Mouse (Mus musculus) midbrain, embryonic 11.5 days (tissue): ENCODE results near the gene Sod1. TPM values are rescaled to one million over a fixed set of nuclear protein-coding genes. Genes with fewer than 3 reads are reported as not detected.

Experiments used
- ATAC-seq: fragments of 200-750 bp; cut with Nextera tagmentation; 2 replicates; pipeline ENCODE4 v1.8.0; 2017; ENCODE audit warnings: moderate TSS enrichment, moderate library complexity; ENCODE audit not compliant: low FRiP score
- DNase-seq: peaks from one replicate; pipeline ENCODE4 v3.0.0; 2015; ENCODE audit warnings: low spot score; ENCODE audit errors: missing footprints
- H3K27ac ChIP-seq: fragments of 300-500 bp; sonication (generic); 2 replicates; pipeline ENCODE4 v1.5.1; 2014; ENCODE audit warnings: low read depth, low read length
- H3K27me3 ChIP-seq: fragments of 300-500 bp; sonication (generic); 2 replicates; pipeline ENCODE4 v1.6.1; 2014; ENCODE audit warnings: mild to moderate bottlenecking, low read length, moderate library complexity, mixed read lengths; ENCODE audit not compliant: control insufficient read depth, insufficient read depth
- H3K36me3 ChIP-seq: fragments of 300-500 bp; sonication (generic); 2 replicates; pipeline ENCODE4 v1.6.1; 2014; ENCODE audit warnings: mild to moderate bottlenecking, low read length, moderate library complexity, mixed read lengths; ENCODE audit not compliant: control insufficient read depth, insufficient read depth
- H3K4me1 ChIP-seq: fragments of 300-500 bp; sonication (generic); 2 replicates; pipeline ENCODE4 v1.6.1; 2014; ENCODE audit warnings: low read length; ENCODE audit not compliant: control insufficient read depth, insufficient read depth
- H3K4me2 ChIP-seq: fragments of 300-500 bp; sonication (generic); 2 replicates; pipeline ENCODE4 v1.6.1; 2014; ENCODE audit warnings: mild to moderate bottlenecking, moderate library complexity
- H3K4me3 ChIP-seq: fragments of 300-500 bp; sonication (generic); 2 replicates; pipeline ENCODE4 v1.5.1; 2014; ENCODE audit warnings: low read depth, low read length
- H3K9ac ChIP-seq: fragments of 300-500 bp; sonication (generic); 2 replicates; pipeline ENCODE4 v1.6.1; 2014; ENCODE audit warnings: low read length
- H3K9me3 ChIP-seq: fragments of 300-500 bp; sonication (generic); 2 replicates; pipeline ENCODE4 v1.6.1; 2016; ENCODE audit warnings: low read length; ENCODE audit not compliant: control insufficient read depth
- WGBS: fragments of 180-500 bp; shearing (Covaris S2); extraction: QIAGEN DNeasy Blood & Tissue Kit; methylation state at CpG from one replicate; pipeline ENCODE4 v1.1.7; 2014; 5-methylcytosine and 5-hydroxymethylcytosine counted together
- polyA plus RNA-seq: library from polyadenylated mRNA; unstranded; fragments of >200 nt; fragmentation: Nextera tagmentation; extraction: Ambion mirVana; gene quantifications from 2 replicates; pipeline ENCODE4 v1.2.1, GENCODE M21; 2014

Gene Sod1
- 1,019 and 1,097 TPM in 2 replicates for polyA plus RNA-seq

DNA sequence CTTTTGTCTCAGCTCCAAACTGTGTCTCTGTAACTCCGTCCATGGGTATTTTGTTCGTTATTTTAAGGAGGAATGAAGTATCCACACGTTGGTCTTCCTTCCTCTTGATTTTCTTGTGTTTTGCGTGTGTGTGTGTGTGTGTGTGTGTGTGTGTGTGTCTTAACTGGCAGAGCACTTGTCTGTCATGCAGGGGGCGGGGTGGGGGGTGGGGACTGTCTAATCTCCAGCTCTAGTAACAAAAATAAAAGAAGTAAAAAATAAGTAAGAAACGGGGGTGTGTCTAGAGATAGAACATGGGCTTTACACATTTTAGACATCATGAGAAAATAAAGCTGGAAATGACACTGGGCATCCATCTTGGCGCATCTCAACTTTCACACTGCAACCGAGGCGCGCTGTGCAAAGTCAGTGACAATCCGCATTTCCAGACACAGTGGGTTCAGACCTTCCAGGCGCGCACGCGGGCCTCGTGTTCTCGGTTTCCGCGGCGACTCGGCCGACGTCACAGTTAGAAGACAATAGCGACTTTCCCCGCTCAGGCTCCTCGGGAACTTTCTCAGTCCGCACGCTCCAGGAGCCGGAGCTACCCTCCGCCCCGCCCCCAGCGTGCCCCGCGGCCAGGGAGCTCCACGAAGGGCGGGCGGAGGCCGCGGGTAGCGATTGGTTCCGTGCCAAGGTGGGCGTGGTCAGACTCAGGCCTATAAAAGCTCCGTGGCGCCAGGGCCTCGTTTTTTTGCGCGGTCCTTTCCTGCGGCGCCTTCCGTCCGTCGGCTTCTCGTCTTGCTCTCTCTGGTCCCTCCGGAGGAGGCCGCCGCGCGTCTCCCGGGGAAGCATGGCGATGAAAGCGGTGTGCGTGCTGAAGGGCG is at the start of gene Sod1:
Gene Sod1 (plus strand): TSS at position 729 of the 866 bp plus-strand sequence.
- peaks cover 17% of the 10 kb centered on the region for H3K4me1 ChIP-seq
- peak within 1 kb of the TSS; percentile 88 for H3K4me3 ChIP-seq
- 1% methylated on average over 63 of the region's 63 CpGs for WGBS
- peak within 1 kb of the TSS; percentile 80 for H3K27ac ChIP-seq
- DNase-seq (peak; percentile 99), ATAC-seq (peak; percentile 98)
- H3K4me2 ChIP-seq, result peak within 1 kb of the TSS; percentile 76
- no peaks in the 10 kb centered on the region for H3K27me3 ChIP-seq
- no peaks in the 10 kb centered on the region for H3K9me3 ChIP-seq
- H3K9ac ChIP-seq, result peak within 1 kb of the TSS; percentile 89
- peaks cover 4% of the 10 kb centered on the region; the same call in 1 of the 2 replicates for H3K36me3 ChIP-seq

DNA sequence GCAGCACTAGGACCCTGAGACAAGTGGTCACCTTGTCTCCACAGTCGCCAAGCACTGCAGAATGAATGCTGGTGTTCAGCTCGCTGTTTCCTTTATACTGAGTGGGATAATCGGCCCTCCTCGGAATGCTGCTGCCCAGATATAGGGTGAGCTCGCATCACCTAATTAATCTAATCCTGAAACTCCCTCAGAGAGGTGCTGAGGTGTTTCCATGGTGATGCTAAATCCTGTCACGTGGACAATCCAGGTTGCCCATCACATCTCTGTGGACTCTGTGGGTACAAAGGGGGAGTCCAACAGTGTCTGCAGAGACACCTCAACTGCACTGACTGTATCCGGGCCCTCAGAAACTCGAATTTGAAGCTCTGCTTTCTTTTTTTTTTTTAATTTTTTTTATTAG is 49.1 kb upstream of the Sod1 start:
- no peak overlapping the region for H3K27ac ChIP-seq
- no peaks in the 10 kb centered on the region for H3K9me3 ChIP-seq
- H3K27me3 ChIP-seq, result no peaks in the 10 kb centered on the region
- no peaks in the 10 kb centered on the region for H3K36me3 ChIP-seq
- peaks cover 7% of the 10 kb centered on the region for H3K4me1 ChIP-seq
- H3K4me3 ChIP-seq, result no peak overlapping the region
- ATAC-seq (peak; percentile 68), DNase-seq (peak; percentile 75)
- H3K4me2 ChIP-seq, result no peak overlapping the region
- H3K9ac ChIP-seq, result no peak overlapping the region
- WGBS, result 27% methylated on average over 8 of the region's 8 CpGs

DNA sequence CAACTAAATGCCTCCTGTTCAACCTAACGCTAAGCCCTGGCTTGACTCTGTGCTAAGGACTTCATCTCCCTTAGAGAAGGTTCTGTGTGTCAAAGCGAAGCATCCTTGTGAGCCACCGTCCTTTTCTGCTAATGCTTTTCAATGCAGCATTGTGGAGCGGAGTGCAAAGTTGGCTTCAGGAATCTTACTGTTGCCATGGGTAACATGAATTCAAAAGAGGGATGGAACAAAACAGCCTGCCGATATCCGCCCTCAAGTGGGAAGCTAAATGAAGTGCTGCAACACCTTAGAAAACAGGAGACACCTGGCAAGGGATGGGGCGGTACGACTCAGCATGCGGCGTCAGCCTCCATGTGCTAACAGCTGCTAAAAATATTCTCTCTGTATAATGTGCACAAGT is 44.1 kb upstream of the Sod1 start:
- H3K27me3 ChIP-seq, result no peaks in the 10 kb centered on the region
- WGBS, result 35% methylated on average over 10 of the region's 10 CpGs
- H3K4me3 ChIP-seq, result no peak overlapping the region
- H3K9ac ChIP-seq, result no peak overlapping the region
- H3K4me2 ChIP-seq, result no peak overlapping the region
- no peaks in the 10 kb centered on the region for H3K9me3 ChIP-seq
- H3K36me3 ChIP-seq, result no peaks in the 10 kb centered on the region
- H3K4me1 ChIP-seq, result peaks cover 4% of the 10 kb centered on the region
- peak; percentile 88 for DNase-seq
- peak; percentile 66 for ATAC-seq
- no peak overlapping the region for H3K27ac ChIP-seq

DNA sequence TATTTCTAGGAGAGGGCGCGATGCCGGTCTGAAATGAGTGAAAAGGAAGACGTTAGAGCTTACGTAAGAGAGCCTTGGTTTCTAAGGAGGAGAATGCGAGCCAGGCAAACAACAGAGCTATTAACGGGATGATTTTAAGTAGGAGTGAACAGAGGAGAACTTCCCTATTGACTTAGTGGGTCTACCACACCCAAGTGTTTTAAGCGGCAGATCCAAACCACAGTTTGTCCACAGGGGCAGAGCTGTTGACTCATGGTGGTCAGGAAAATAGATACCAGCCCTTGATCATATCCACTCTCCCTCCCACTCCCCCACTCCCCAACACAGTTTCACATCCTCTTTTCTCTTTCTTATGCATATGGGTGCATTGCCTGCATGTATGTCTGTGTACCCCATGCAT is 43.1 kb upstream of the Sod1 start:
- 76% methylated on average over 8 of the region's 8 CpGs for WGBS
- Histone ChIP-seq H3K4me1 (peaks cover 3% of the 10 kb centered on the region), H3K27me3 (no peaks in the 10 kb centered on the region), H3K27ac (no peak overlapping the region), H3K4me2 (no peak overlapping the region), H3K9me3 (no peaks in the 10 kb centered on the region), H3K36me3 (no peaks in the 10 kb centered on the region), H3K9ac (no peak overlapping the region), H3K4me3 (no peak overlapping the region)
- no peak for DNase-seq
- ATAC-seq, result no peak

DNA sequence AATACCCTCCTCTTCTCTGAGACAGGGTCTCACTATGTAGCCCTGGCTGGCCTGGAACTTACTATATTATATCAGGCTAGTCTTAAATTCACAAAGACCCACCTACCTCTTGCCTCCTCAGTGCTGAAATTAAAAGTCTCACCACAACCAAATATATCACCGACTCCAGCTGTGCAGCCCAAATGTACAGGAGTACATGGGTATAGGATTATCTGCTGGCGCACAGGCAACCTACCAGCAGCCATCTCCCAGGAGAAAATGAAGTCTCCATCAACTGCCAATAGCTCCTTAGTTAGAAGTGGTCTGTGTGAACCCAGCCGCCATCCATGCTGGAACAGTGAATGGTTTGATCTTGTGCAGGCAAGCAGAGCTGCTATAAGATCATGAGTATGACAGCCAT is 42.1 kb upstream of the Sod1 start:
- Histone ChIP-seq H3K27ac (no peak overlapping the region), H3K4me2 (no peak overlapping the region), H3K9me3 (no peaks in the 10 kb centered on the region), H3K27me3 (no peaks in the 10 kb centered on the region), H3K9ac (no peak overlapping the region), H3K4me1 (peaks cover 3% of the 10 kb centered on the region), H3K4me3 (no peak overlapping the region), H3K36me3 (no peaks in the 10 kb centered on the region)
- ATAC-seq, result no peak
- WGBS, result 93% methylated on average over 3 of the region's 3 CpGs
- no peak for DNase-seq

DNA sequence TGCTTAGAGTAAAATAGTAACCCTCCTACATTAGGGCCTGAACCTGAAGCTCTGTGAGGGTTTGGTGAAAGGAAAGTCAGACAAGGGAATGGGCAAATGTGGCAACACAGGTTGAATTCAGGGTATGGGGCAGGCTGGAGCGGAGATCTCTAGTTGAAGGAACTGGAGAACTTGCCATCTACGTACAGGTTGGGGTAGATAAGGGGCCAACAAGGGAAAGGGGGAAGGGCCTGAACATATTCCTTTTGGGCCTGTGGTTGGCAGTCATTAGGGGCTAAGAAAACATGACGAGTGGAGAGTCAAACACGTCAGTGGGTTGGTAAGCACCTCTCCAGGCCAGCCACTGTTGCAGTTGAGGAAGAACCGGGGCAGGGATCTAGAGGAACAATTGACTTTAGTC is 40.7 kb upstream of the Sod1 start:
- Histone ChIP-seq H3K9me3 (no peaks in the 10 kb centered on the region), H3K4me2 (no peak overlapping the region), H3K4me3 (no peak overlapping the region), H3K27ac (no peak overlapping the region), H3K4me1 (peaks cover 3% of the 10 kb centered on the region), H3K27me3 (no peaks in the 10 kb centered on the region), H3K9ac (no peak overlapping the region), H3K36me3 (no peaks in the 10 kb centered on the region)
- ATAC-seq (no peak), DNase-seq (no peak)
- 83% methylated on average over 5 of the region's 5 CpGs for WGBS

DNA sequence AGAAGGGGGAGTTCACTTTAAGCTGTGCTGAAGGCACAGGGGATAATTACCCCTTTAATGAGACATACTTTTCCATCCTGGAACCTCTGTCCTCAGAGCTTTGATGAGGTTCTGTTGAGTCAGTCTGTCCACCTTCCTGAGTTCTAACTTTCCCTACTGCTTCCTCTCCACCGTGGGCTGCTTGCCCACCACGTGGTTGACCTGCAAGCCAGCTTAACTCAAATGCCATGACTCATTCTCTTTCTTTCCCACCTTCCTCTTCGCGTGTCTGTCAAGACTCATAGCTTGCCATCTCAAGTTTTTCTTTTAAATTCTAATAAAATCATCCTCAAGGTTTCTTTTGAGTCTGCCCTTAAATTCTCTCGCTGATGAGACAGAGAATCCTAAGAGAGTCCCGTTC is 39.6 kb upstream of the Sod1 start:
- Histone ChIP-seq H3K4me1 (peaks cover 3% of the 10 kb centered on the region), H3K4me3 (no peak overlapping the region), H3K4me2 (no peak overlapping the region), H3K27ac (no peak overlapping the region), H3K27me3 (no peaks in the 10 kb centered on the region), H3K36me3 (no peaks in the 10 kb centered on the region), H3K9me3 (no peaks in the 10 kb centered on the region), H3K9ac (no peak overlapping the region)
- ATAC-seq (no peak), DNase-seq (no peak)
- 85% methylated on average over 6 of the region's 6 CpGs for WGBS

DNA sequence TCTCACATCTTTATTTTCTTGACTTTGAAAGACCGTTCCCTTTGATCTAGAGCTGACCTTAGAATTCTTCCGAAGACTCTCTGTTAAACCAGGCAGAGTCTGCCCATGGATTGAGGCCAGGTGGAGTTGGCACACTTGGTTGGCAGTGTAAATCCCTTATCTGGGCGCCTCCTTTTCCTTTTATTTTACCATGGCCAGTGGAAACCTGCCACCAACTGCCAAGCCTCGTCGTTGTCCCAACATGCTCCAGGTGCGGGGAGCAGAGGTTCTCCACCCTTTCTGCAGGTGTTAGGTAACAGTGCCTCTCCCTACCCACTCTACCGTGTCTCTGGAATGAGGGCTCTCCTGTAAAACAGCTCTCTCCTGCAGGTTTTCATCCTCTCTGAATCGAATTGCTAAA is 38.9 kb upstream of the Sod1 start:
- no peaks in the 10 kb centered on the region for H3K4me1 ChIP-seq
- DNase-seq (no peak), ATAC-seq (no peak)
- no peak overlapping the region for H3K4me3 ChIP-seq
- no peak overlapping the region for H3K27ac ChIP-seq
- H3K4me2 ChIP-seq, result no peak overlapping the region
- no peaks in the 10 kb centered on the region for H3K36me3 ChIP-seq
- H3K9me3 ChIP-seq, result no peaks in the 10 kb centered on the region
- H3K9ac ChIP-seq, result no peak overlapping the region
- WGBS, result 89% methylated on average over 8 of the region's 8 CpGs
- H3K27me3 ChIP-seq, result 0 out of 2 replicates have a peak, but pooled peaks cover 2% of the 10 kb centered on the region

DNA sequence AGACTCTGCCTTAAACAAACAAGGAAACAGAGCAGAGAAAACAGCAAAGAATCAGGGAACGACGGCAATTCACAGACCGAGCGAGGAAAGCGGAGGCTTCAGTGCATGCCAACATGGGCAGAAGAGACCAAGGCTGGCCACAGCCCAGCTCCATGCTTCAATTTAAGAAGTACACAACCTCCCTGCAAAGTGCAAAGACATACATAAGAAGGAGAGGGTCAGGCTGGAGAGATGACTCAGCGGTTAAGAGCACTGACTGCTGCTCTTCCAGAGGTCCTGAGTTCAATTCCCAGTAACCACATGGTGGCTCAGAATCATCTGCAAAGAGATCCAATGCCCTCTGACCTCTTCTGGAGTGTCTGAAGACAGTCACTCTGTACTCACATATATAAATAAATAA is 36.4 kb upstream of the Sod1 start:
- no peaks in the 10 kb centered on the region for H3K4me1 ChIP-seq
- H3K9me3 ChIP-seq, result no peaks in the 10 kb centered on the region
- no peak overlapping the region for H3K27ac ChIP-seq
- H3K4me2 ChIP-seq, result no peak overlapping the region
- 0 out of 2 replicates have a peak, but pooled peaks cover 2% of the 10 kb centered on the region for H3K27me3 ChIP-seq
- ATAC-seq (no peak), DNase-seq (peak; percentile 49)
- no peaks in the 10 kb centered on the region for H3K36me3 ChIP-seq
- H3K4me3 ChIP-seq, result no peak overlapping the region
- 86% methylated on average over 6 of the region's 6 CpGs for WGBS
- H3K9ac ChIP-seq, result no peak overlapping the region
